Mouse (Mus musculus) liver, postnatal 0 days (tissue): ENCODE results near the gene Ltb.

ENCODE experiments used
- CTCF ChIP-seq: sonication (generic); IDR thresholded peaks from 2 replicates; pipeline ENCODE4 v1.5.1; 2016; ENCODE audit warnings: antibody characterized with exemption, low read depth
- EP300 ChIP-seq: IDR thresholded peaks from 2 replicates; pipeline ENCODE4 v1.6.1; 2016; ENCODE audit warnings: antibody characterized with exemption, low read depth, mild to moderate bottlenecking

- TF ChIP-seq CTCF (no peak), EP300 (no peak)
Observed at GRCm38 (mm10) chr17:35237504-35237903, 43.3 kb downstream of the Ltb start.
